Mouse (Mus musculus): ENCODE data around the gene Cnksr3.

Gene Cnksr3

DNA sequence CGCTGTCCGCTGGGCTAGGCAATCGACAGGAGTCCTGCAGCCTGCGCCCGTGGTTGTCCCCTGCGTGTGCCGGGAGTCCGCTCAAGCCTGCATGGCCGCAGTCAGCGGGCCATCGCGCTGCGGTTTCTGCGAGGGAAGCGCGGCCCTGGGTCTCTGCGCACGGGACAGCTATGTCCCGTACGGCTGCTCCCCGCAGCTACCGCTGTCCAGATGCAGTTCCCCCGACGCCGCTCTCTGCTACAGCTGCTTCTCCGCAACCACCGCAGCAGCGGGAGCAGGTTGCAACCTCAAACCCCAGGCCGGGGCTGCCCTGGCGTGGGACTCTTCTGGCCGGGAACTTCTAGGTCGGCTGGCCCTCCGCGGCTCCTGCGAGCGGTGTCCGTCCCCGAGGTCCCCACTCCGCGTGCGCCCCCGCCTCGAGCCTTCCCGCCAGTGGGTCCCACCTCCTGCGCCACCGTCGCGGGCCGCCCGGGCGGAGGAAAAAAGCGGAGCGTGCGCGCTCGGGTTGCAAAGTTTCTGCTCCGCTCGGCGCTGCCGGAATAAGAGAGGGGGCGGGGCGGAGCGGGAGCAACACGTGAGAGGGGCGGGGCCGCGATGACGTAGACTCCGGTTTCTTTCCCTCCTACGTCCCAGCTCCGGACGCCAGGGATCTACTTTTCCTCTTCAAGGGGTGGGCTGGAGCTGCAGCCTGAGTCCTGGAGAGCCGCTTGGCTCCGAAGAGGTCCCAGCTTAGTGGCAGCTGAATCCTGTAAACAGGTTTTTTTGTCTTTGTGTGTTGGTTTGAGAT, at the start of gene Cnksr3:
TSS of gene Cnksr3 (minus strand) at position 542 of the 787 bp plus-strand sequence.
- peak; percentile 97 to 99 for DNase-seq

DNA sequence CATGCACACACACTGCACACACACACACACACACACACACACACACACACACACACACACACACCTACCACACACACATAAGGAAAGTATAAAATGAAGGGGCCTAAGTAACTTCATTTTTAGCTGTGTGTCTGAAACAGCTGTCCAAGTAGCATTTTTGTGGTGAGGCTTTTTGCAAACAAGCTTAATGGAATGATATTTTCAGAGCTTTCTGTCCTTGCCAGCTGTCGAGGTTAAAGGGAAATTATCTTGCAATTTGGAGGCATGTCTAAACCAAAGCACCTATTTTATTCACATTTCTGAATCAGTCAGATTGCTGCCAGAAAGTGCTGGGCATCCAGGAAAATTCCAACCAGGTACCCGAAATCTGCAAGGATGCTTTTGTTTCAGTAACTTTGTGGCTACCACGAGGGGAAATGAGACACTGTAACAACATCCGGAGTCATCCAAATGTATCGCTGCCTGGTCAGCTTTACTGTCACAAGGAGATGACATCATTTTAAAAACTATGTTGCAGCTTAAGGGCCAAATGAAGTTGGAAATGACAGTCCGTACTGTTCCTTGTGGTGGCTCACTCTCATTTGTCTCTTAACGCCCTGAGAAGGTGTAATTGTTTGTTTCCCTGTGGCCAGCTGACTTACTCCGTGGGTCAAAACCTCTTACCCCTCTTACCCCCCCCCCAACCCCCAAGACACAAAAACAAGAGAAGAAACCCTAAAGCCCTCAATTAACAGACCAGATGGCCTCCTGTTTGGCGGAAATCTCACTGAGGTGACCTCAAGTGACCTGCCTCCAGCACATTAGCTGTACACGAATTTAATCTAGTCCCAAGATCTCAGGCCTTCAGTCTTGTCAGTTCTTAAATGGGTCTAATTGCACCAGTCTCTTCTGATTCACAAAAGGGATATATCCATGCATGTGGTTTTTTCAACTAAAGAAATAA, 48.4 kb upstream of the Cnksr3 start:
- peak; percentile 55 to 57 for DNase-seq

DNA sequence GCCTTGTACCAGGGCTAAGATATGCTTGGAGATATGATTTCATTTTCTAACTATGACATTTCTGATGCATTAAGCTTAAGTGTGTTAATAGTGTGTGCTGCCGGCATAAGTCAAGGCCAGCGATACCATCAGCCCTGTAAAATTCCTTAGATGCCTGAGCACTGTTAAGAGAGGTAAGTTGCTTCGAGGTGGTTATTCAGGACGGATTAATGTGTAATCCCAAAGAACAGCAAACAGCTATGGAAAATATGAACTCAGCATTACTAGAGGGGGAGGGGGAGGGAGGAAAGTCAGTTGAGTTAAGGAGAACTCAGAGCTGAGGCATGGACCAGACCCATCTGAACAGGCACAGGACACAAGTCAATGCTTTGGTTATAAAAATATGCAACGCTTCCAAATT, 46.6 kb upstream of the Cnksr3 start:
- DNase-seq: no peak

DNA sequence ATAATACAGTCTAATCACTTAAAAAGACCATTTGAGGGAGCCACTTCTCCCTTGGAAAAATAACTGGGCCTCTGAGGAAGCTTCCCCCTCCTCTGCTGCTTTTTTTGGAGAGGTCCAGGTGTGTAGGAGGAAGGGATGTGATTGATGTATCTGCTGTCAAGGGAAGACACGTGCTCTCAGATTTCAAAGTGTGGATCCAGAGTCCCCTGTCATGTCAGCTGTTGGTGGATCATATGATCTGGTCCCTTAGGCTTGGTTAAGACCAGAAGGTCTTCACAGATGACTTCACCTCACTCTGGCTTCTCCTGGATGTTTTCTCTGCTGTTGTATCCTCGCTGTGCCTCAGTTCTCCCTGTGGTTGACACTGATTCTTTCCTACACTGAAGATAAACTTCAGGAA, 38.4 kb upstream of the Cnksr3 start:
- DNase-seq: no peak

DNA sequence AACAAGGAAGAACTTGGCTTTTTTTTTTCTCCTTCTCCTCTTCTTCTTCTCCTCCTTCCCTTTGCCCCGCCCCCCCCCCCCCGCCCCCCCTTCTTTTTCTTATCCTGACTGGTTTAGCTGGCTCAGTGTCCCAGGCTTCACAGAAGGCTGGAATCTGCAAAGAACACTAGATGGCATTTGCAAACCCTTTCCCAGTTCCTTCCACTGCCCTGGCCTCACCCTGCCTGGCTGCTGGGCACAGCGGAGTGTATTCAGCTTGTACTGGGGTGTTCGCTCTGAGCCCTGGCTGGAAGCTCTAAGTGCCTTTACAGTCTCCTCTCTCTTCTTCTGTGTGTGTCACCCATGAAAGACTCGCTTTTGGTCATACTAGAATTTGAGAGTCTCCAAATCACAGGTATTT, 22.6 kb upstream of the Cnksr3 start:
- peak; percentile 52 to 63 for DNase-seq

DNA sequence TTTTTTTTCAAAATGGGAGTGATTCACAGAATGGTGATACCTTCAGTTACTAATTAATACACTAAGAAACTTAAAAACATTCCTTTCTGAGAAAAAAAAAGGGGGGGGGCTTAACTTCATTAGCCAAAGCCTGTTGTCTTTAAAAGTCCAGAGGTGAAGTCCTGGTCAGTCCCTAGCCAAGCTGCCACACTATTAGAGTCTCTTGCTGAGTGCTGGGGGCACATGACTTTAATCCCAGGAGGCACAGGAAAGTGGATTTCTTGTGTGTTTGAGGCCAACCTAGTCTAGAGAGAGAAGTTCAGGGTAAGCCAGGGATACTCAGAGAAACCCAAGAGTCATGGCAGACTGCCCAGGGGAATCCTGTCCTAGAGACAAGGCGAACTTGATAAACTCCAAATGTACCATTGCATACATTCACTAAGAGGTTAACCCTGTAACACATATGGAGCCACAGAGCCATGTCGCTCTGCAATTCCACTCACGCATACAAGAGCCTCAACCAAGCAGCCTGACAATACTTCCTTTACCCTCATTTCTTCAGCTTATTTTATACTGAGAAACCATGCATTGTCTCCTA, 5.6 kb upstream of the Cnksr3 start:
- no peak for DNase-seq

DNA sequence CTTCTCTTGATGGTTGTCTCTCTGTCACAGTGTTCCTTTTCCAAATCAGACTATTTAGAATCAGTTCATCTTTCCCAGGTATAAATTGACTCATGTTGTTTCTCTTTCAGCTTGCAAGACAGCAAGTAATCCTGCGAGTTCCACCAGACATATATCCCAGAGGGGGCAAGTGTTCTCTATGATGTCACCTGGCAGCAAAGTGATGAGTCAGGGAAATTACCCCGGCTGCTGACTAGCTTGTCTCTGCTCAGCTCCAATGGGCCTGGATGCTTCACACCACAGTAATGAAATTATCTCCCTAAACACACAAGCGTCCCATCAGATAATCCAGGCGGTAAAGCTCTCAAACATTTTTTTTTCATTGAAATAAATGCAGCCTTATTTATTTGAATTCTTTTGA, 2.7 kb upstream of the Cnksr3 start:
- DNase-seq: no peak

DNA sequence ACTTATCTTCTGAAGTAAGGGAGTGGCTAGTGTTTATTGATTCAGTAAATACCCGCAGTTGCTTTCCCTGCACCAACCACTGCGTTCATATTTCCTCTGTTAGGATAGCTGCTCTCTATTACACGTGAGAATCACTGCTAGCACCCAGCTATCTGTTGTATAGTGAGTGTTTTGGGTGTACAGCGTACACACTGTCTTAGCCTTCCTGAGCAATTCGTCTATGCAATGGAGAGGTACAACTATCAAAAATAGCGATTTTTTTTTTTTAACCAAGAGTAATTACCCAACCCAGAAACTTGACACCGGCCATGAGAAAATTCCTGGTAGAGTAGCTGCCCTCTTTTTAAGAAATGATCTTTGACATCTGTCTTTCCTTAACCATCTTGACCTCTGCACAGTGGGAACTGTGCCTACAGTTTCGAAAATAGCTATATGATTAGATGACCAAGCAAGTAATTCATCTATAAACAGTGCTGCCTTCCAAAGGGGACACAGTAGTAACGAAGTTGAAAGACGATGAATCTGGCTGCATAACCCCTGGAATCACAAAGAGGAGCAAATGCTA, 1.1 kb upstream of the Cnksr3 start:
- no peak for DNase-seq

DNA sequence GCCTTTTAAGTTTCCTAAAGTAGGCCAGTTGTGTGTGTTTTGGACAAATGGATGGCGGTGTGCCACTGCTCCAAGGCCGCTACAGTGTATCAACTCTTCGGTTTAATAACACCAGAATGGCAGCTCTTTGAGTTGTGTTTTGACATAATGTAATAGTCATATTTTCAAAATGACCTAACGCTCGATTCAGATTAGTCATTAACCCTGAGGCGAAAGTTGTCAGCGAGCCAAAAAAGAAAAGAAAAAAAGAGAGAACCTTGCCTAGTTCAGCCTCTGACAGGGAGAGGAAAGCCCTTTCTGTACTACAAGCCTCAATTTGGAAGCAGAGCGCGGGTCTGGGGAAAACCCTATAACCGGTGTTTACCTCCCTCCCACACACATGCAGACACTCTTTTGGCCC, 500 bp upstream of the Cnksr3 start:
- no peak for DNase-seq

DNA sequence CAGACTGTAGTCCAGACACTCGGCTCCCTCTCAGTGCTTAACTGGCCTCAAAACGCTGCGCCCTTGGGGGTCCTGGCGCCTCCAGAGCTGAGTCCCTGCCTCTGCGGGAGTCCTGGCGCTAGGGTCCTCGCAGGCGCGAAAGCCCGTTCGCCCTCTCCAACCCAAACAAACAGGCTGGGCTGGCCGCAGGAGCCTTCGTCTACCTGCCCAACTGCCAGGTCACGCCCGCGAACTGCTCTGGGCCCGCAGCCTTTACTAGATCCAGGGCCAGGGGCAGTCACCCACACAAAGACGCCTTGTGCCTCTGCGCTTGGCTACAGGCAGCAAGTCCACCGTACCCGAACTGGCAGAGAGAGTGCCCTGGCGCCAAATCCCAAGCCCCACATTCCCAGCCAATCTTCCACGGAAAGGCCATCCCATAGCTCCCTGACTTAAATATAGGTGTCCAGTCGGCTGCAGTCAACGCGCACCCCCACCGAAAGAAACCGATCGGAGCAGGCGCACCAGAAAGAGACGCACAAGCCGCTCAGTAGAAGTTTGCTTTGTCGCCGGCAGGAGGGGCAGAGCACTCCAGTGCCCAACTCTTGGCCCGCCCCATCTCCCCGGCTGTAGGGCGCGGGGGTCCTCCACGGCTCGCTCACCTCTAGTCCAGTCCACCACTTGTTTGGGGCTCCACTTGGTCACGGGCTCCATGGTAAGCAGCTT, 894 bp downstream of the Cnksr3 start:
- DNase-seq: peak; percentile 80 to 81

DNA sequence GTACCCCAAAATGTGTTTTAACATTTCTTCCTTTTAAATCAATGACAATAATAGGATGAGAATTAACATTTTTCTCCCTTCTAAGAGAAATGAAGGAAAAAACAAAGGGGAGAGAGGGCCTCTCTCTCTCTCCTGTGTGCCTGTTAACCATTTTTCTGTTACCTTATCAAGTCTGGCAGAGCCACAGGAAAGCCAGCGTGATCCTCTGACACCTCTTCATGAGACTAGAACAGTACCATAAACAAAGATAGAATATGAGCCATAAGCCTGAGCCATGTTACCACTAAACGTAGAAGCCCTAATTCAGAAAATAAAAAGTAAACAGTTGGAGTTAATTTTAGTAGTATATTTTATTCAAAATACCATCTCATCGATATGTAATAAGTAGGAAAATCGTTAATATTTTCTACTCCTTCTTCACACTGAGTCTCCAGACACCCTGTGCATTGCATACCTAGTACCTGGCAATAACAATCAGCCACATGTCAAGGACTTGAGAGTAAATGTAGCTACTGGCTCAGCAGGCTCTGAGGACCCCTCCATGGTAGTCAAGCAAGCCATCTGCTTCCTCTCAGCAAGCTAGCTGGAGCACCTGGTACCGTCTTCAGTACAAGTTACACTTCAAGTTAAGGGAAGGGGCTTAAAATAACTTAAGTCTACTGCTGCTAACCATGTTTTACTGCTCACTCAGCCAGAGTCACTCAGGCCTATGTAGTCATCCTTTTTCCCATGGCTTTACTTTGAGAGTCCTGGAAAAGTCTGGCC, 2.2 kb downstream of the Cnksr3 start:
- DNase-seq: peak; percentile 66 to 67

DNA sequence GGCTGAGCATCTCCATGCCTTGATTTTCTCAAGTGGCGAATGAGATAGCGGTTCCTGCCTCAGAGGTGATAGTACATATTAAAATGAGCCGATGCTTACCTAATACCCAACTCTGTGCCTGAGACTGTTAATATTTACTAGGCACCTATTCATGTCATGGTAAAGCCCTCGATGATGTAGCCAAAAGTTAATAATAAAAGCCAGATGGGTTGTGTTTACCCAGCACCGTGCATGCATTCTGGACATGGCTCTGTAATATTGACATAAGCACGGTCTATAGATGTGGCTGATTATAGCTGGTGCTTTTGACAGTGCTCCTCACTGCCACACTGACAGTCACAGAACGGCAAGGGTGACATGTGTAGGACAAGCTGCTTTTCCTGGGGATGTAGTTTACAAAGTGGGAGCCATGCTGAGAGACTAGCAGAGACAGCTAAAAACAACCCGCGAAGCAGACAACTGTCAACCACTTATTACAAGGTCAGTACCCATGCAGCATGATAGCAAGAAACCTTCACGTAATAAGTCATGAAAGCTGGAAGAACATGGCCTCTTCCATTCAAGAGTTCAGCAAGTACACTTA, 3.1 kb downstream of the Cnksr3 start:
- peak in 1 of 2 experiments; percentile 52 for DNase-seq

DNA sequence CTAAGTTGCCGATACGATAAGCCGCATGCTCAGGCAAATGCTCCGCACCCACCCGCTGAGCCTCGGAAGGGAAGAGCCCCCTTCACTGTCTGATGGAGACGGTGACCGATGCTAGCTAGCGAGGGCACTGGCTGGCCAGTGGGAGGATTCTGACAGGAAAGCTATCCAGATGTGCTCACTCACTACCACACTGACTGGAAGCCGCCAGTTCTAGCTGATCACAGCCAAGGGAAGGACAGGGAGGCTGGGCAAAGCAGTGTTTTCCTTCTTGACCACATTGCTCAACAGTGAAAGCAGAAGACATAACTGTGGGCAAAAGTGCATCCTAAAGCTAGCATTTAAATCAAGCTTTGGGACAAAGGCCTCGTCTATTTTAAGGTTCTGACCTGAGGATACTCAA, 4.7 kb downstream of the Cnksr3 start:
- DNase-seq: peak; percentile 38 to 44

DNA sequence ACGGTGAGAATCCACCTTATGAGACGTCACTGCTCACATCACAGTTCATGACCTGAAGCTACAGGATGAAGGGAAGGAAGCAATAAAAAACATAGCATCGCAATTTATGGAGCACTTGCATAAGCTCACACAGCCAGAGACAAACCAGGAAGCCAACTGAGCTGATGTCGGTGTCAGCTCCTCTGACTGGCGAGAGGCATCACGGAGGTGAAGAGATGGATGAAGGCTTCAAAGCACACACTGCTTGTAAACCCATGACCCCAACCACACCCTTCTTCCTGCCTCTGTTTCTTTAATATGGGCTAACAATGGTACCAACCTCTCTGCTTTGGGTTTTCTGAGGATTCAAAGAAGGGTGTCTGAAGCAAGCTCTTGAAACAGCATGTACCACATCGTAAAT, 5.5 kb downstream of the Cnksr3 start:
- peak; percentile 27 to 41 for DNase-seq

DNA sequence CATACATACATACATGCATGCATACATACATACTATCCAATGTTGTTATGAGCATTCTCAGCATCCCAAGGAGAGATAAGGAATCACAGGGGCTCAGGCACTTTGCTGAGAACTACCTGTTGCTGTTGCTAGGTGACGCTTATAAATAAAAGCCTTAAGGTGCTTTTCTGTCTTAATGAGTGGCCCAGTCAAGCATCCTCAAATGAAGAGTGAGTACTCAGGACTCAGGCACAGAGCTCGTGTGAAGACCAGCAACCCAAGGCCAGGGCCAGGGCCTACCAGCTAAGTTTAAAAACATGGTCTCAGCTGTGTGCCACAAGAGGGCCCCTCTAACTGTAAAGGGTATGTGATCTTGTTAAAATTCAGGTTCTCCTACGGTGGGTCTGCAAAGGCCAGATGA, 6.5 kb downstream of the Cnksr3 start:
- peak; percentile 11 to 18 for DNase-seq

DNA sequence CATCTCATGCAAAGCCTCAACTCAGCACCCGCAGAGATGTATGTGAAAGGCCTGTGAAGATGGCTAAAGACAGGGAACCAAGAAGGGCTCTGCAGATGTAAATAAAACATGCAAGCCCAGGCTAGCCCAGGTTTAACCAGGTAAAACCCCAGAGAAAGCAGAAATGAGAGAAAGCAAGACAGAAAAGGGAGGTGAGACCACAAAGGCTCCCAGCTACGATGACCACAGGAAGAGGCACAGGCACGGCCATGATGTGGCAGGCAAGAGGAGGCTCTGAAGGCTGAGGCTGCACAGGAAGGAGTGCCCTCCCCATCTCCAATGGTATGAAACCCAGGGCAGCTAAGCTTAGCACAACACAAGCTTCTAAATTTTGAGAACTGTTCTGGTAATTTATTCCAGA, 7.1 kb downstream of the Cnksr3 start:
- DNase-seq: peak in 1 of 2 experiments; percentile 8

DNA sequence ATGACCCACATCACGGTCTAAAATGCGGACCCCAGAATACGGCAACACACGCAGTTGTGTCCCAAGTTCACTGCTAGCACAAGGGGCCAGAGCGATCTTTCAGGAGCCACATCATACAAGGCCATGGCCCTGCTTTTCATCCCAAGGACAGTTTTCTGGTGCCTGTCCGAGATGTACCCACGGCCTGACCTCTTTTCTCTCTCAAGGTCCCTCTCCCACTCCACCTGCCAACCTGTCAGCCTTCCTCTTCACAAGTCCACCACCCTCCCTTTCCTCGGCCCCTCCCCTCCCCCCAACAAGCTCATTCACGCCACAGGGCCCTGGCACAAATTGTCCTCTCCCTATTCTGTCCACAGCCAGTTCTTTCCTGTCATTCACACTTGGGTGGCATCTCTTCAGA, 9.5 kb downstream of the Cnksr3 start:
- DNase-seq: peak; percentile 38 to 52

DNA sequence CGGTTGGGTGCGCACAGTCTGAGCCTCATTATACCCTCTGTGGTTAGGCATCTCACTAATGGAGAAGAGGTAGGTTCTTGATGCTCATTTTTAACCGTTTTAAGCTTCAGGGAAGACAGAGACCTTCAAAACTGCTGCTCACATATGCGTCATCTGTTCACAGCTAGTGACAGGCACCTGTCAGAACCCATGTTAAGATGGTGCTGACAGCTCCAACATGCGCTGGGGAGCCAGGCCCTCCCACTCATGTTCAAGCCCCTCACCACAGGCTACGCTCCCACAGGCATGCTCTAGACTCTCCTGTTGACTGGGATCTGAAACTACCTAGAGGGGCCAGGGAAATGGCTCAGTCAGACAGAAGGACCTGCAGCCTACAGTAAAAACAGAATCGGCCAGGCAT, 11.4 kb downstream of the Cnksr3 start:
- peak in 1 of 2 experiments; percentile 34 for DNase-seq

DNA sequence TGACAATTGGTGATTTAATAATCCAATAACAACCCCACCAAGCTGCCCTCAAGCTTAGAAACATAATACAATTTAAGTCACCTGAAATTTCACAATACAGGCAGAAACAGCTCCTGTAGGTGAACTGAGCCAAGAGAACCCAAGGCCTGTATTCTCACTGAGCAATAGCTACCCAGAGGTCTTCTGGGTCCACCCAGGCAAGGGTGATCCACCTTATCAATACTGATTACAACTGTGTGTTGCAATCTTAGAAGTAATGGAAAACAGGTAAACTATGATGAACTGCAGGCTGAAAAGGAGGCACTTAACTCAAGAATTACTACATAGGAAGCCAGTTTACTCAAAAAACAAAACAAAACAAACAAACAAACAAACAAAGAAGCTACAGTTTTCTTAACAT, 13.8 kb downstream of the Cnksr3 start:
- no peak for DNase-seq

DNA sequence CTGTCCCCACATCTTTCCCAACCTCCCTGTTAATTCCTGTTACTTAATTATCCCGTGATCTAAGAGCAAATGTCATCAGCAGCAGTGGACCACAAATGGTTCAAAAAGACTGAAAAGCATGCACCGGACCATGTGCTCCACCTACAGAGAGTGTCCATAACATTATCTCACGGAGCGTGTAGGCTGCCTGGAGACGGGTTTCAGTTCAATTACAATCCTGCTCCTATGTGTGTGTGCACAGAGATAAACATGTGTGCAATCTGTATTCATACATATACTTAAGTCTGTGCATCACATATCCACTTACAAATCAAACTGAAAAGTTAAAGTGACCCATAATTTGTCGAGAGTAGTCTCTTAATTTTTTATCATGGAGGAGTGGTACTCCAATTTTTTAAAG, 14.3 kb downstream of the Cnksr3 start:
- no peak for DNase-seq

Data from cerebellum, postnatal 25 days (tissue).